Mouse (Mus musculus): ENCODE data around the gene Cdc42ep4. TPM values are rescaled to one million over a fixed set of nuclear protein-coding genes. Genes with fewer than 3 reads are reported as not detected.

Gene Cdc42ep4
- total and polyA plus RNA-seq, 3 experiments: 2.3 to 8.1 (median 3.4) TPM

- Histone ChIP-seq H3K36me3 (replicated peaks in 1 of 2; ENCODE audit: control insufficient read depth in 1 of 2, insufficient read depth in 1 of 2, low read length in 1 of 2) (peaks cover 23 to 44% of the 10 kb centered on the region in 2 experiments), H3K9ac (ENCODE audit: insufficient read depth, low read depth) (peak overlapping the region; percentile 80), H3K27me3 (replicated peaks) (no peaks in the 10 kb centered on the region), H3K4me1 (ENCODE audit: control insufficient read depth in 1 of 2, insufficient read depth in 2 of 2) (peaks cover 7 to 51% of the 10 kb centered on the region in 2 experiments), H3K79me2 (replicated peaks; ENCODE audit: control insufficient read depth, extremely low read depth, insufficient read depth, poor library complexity, severe bottlenecking) (peaks cover 67% of the 10 kb centered on the region), H3K27ac (ENCODE audit: insufficient read depth, low read depth) (peak overlapping the region; percentile 42), H3K4me3 (replicated peaks in 1 of 3; ENCODE audit: low read depth in 2 of 3, low read length in 2 of 3, poor library complexity in 1 of 3) (peak overlapping the region; percentile 84 to 99 (median 99)), H3K9me3 (replicated peaks; ENCODE audit: low read length) (no peaks in the 10 kb centered on the region), H3K4me2 (ENCODE audit: insufficient read depth, low read depth, poor library complexity, severe bottlenecking) (peak overlapping the region; percentile 76)
- in situ Hi-C loops (cut with MboI; ENCODE audit: low pct_ligation_motif_present, low pct_unique_long_range_greater_than_20kb, low sequenced_read_pairs): no loop called here
- DNase-seq (ENCODE audit: extremely low read depth): peak; percentile 67
- TF ChIP-seq NRF1 (IDR thresholded peaks at IDR 0.05; ENCODE audit: low read depth, low read length) (0 out of 2 replicates have a peak, but pooled peaks have one; percentile 2), NELFE (IDR thresholded peaks at IDR 0.05; ENCODE audit: low read depth, low read length) (0 out of 2 replicates have a peak, but pooled peaks have one; percentile 9), MXI1 (IDR thresholded peaks at IDR 0.05; ENCODE audit: low read depth, low read length) (no peak), IRF4 (IDR thresholded peaks at IDR 0.05; ENCODE audit: low read depth, low read length) (no peak), CHD2 (IDR thresholded peaks at IDR 0.05; ENCODE audit: low read length) (no peak), ELF1 (IDR thresholded peaks at IDR 0.05; ENCODE audit: low read depth, low read length) (no peak), ETS1 (conservative IDR thresholded peaks at IDR 0.05; ENCODE audit: low read depth, low read length) (no peak), KAT2A (IDR thresholded peaks at IDR 0.05; ENCODE audit: insufficient replicate concordance, low read length) (0 out of 2 replicates have a peak, but pooled peaks have one; percentile 26), TCF12 (IDR thresholded peaks at IDR 0.05; ENCODE audit: low read depth, low read length) (0 out of 2 replicates have a peak, but pooled peaks have one; percentile 30), ZC3H11A (IDR thresholded peaks at IDR 0.05; ENCODE audit: low read depth, low read length) (no peak), ZNF384 (IDR thresholded peaks at IDR 0.05; ENCODE audit: low read depth, low read length) (no peak), USF1 (IDR thresholded peaks at IDR 0.05; ENCODE audit: low read depth, low read length) (no peak), BHLHE40 (IDR thresholded peaks at IDR 0.05; ENCODE audit: low read depth, low read length) (no peak)
- dilution Hi-C loops (cut with MboI; ENCODE audit: extremely low pct_ligation_motif_present, extremely low pct_unique_long_range_greater_than_20kb, low sequenced_read_pairs): no loop called here
Observed at GRCm38 (mm10) chr11:113684707-113685426, 66.8 kb downstream of the Cdc42ep4 start.

GRCm38 (mm10) chr11:113683957-113684706 lies 67.5 kb downstream of the Cdc42ep4 start, which contains the start of the genes Fam104a and D11Wsu47e:
Fam104a (minus strand) TSS chr11:113684155.
D11Wsu47e (plus strand) TSS chr11:113684412.
- no peaks in the 10 kb centered on the region for H3K27me3 ChIP-seq (replicated peaks)
- peak; percentile 96 for DNase-seq (ENCODE audit: extremely low read depth)
- no peak for TF ChIP-seq JUND (conservative IDR thresholded peaks at IDR 0.05; ENCODE audit: low read depth, low read length)
- no peak for TF ChIP-seq MAFK (IDR thresholded peaks at IDR 0.05; ENCODE audit: insufficient replicate concordance, low read length)
- peak; percentile 52 for TF ChIP-seq MEF2A (IDR thresholded peaks at IDR 0.05; ENCODE audit: borderline replicate concordance, low read depth, low read length)
- TF ChIP-seq POLR2A (IDR thresholded peaks at IDR 0.05; ENCODE audit: low read depth, low read length): peak; percentile 80
- no peak for TF ChIP-seq JUN (IDR thresholded peaks at IDR 0.05; ENCODE audit: insufficient read depth, low read depth, low read length)
- TF ChIP-seq BHLHE40 (IDR thresholded peaks at IDR 0.05; ENCODE audit: low read depth, low read length): peak; percentile 76
- TF ChIP-seq GABPA (IDR thresholded peaks at IDR 0.05; ENCODE audit: insufficient replicate concordance, low read depth, low read length): no peak
- no peak for TF ChIP-seq MAZ (IDR thresholded peaks at IDR 0.05; ENCODE audit: low read depth, low read length)
- TF ChIP-seq MXI1 (IDR thresholded peaks at IDR 0.05; ENCODE audit: low read depth, low read length): peak; percentile 92; the same call in 1 of the 2 replicates
- peak; percentile 12; the same call in 1 of the 2 replicates for TF ChIP-seq RCOR1 (conservative IDR thresholded peaks at IDR 0.05; ENCODE audit: low read depth, low read length)
- peak; percentile 97 for TF ChIP-seq ELF1 (IDR thresholded peaks at IDR 0.05; ENCODE audit: low read depth, low read length)
- no peak; the same call in none of the 2 replicates for TF ChIP-seq SIN3A (IDR thresholded peaks at IDR 0.05; ENCODE audit: low read length)
- peak in 1 of 2 experiments; percentile 23; a peak in 1 of 4 replicates for TF ChIP-seq CTCF (conservative IDR thresholded peaks at IDR 0.05 in 1 of 2, IDR thresholded peaks at IDR 0.05 in 1 of 2; ENCODE audit: low read depth in 2 of 2, low read length in 2 of 2)
- no peak for TF ChIP-seq CHD2 (IDR thresholded peaks at IDR 0.05; ENCODE audit: low read length)
- TF ChIP-seq TCF12 (IDR thresholded peaks at IDR 0.05; ENCODE audit: low read depth, low read length): peak; percentile 76
- TF ChIP-seq UBTF (IDR thresholded peaks at IDR 0.05; ENCODE audit: low read depth, low read length): no peak
- TF ChIP-seq ETS1 (conservative IDR thresholded peaks at IDR 0.05; ENCODE audit: low read depth, low read length): no peak
- TF ChIP-seq ZKSCAN1 (IDR thresholded peaks at IDR 0.05; ENCODE audit: borderline replicate concordance, low read depth, low read length): no peak
- TF ChIP-seq MYC (IDR thresholded peaks at IDR 0.05; ENCODE audit: low read depth, low read length): peak; percentile 79; the same call in 1 of the 2 replicates
- TF ChIP-seq HCFC1 (IDR thresholded peaks at IDR 0.05; ENCODE audit: low read depth, low read length): peak; percentile 87
- peak; percentile 96 for TF ChIP-seq NRF1 (IDR thresholded peaks at IDR 0.05; ENCODE audit: low read depth, low read length)

More at GRCm38 (mm10) chr11:113683957-113684706, 67.5 kb downstream of the Cdc42ep4 start, which contains the start of the genes Fam104a and D11Wsu47e:
- Histone ChIP-seq H3K4me3 (replicated peaks in 1 of 3; ENCODE audit: low read depth in 2 of 3, low read length in 2 of 3, poor library complexity in 1 of 3) (peak within 1 kb of the TSS; percentile 84 to 99 (median 99)), H3K9me3 (replicated peaks; ENCODE audit: low read length) (no peaks in the 10 kb centered on the region), H3K4me2 (ENCODE audit: insufficient read depth, low read depth, poor library complexity, severe bottlenecking) (peak within 1 kb of the TSS; percentile 96), H3K36me3 (replicated peaks in 1 of 2; ENCODE audit: control insufficient read depth in 1 of 2, insufficient read depth in 1 of 2, low read length in 1 of 2) (peaks cover 16 to 39% of the 10 kb centered on the region in 2 experiments), H3K9ac (ENCODE audit: insufficient read depth, low read depth) (peak within 1 kb of the TSS; percentile 95), H3K27ac (ENCODE audit: insufficient read depth, low read depth) (peak within 1 kb of the TSS; percentile 81), H3K4me1 (ENCODE audit: control insufficient read depth in 1 of 2, insufficient read depth in 2 of 2) (peaks cover 7 to 51% of the 10 kb centered on the region in 2 experiments), H3K79me2 (replicated peaks; ENCODE audit: control insufficient read depth, extremely low read depth, insufficient read depth, poor library complexity, severe bottlenecking) (peaks cover 75% of the 10 kb centered on the region)
- dilution Hi-C loops (cut with MboI; ENCODE audit: extremely low pct_ligation_motif_present, extremely low pct_unique_long_range_greater_than_20kb, low sequenced_read_pairs) (no loop called here), in situ Hi-C loops (cut with MboI; ENCODE audit: low pct_ligation_motif_present, low pct_unique_long_range_greater_than_20kb, low sequenced_read_pairs) (no loop called here)
